Mouse (Mus musculus) CD4-positive, CD25-positive, alpha-beta regulatory T cell, adult 2 months (primary cell): ENCODE measurements around the gene Mrpl43.
A peak's percentile ranks its signal among the peaks of the same experiment; 100 is the strongest.
"Not testable (repeated sequence)": the region's sequence is repeated elsewhere in the genome, so short reads cannot be mapped to it uniquely, and the experiment has no call there.

Experiments
- DNase-seq: peaks from one replicate; pipeline ENCODE4 v3.0.0-alpha.2; 2012; ENCODE audit warnings: low read depth, low spot score

Mrpl43 gene

DNA sequence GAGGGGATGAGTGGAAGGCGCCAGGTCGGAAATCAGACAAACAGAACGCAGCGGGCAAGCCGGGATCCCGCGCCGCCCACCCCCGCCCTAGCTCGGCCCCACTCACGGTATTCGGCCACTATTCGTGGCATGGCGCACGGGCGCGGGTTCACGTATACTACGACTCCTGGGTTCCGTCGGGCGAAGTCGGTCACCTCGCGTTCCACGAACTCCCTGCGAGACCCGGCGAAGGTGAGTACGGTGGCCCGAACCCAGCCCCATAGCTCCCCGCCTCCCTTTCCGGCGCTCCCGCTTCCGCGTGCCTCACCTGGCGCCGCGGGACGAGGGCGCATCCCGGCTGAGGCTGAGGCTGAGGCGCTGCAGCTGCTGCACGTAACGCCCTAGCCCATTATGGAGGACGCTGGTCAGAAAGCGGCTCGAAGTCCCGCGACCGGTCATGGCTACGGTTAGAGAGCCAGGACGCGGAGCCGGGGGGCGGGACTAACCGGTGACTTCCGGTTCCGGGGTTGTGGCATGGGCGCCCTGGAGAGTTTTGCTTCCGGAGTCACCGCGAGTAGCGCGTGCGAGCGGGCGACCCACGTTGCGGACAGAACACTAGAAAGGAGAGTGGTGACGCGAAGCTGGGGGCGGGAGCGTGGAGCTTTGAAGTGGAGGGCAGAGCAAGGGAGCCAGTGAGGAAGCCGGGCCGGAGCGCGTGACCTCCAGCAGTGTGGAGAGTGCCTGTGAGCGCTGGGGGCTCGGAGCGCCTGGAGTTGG is at the start of gene Mrpl43:
Gene Mrpl43 (minus strand): TSS at position 486 of the 756 bp plus-strand sequence.
- peak; percentile 96 for DNase-seq

DNA sequence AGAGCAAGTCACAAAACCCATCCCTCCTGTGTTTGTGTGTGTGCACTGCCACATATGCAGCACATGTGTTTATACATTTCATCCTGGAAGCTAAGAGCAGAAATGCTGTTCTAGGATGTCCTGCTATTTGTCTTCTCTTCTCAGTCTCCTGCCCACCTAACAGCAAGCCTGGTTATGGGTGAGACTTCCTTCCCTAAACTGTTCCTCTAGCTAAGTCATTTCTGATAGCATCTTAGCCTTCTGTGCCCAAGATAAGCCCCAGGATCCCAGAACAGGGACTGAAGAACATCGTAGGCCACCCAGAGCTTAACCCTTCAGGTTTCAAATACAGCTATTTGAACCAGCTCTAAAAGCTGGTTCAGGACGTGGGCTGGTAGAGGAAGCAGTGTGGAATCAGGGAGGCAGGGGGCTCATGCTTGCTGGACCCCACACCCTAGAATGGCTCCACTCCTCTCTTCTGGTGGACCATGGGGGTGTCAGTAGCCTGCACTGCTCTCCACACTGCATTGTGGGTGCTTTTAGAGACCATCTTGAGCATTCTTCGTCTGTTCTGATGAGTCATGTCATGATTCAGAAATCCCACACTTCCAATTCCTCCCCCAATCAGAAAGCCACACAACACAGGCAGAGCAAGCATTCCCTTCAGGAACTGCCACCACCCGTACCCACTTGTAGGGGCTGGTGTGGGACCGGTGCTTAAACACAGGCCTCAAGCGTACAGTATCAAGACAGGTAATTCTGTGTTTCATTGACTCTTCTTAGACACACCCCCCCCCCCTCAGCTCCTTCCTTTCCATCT is 48.8 kb upstream of the Mrpl43 start:
- DNase-seq: no peak

DNA sequence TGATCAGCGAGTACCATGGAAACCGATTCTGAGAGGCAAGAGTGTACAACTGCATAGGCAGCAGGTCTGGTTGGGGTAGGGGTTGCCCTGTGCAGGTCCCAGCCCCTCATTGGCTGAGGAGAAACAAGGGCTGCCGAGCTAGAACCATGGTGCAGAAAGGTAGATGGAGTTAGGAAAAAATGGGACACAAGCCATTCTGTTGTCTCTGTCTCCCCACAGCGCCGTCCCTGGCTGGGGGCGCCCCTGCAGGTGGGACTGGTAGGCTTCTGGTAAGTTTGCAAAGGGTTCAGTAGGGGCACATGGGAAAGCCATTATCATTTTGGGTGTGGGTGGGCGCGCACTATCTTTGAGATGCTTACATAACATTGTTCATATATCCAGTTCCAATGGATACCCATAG is 47.2 kb upstream of the Mrpl43 start:
- DNase-seq: no peak

DNA sequence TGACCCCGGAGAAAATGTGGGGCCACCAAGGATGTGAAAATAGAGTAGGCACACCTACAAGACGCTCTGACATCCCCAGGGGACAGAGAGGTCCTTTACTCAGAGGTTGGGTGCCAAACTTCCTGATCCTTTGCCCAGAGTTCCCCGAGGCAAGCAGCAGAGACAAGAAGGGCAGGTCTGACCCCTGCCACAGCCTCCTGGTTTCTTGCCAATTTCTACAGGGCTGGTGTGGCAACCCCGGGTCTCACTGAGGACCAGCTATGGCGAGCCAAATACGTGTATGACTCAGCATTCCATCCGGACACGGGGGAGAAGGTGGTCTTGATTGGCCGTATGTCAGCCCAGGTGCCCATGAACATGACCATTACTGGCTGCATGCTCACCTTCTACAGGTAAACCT is 43.3 kb upstream of the Mrpl43 start:
- DNase-seq: no peak

DNA sequence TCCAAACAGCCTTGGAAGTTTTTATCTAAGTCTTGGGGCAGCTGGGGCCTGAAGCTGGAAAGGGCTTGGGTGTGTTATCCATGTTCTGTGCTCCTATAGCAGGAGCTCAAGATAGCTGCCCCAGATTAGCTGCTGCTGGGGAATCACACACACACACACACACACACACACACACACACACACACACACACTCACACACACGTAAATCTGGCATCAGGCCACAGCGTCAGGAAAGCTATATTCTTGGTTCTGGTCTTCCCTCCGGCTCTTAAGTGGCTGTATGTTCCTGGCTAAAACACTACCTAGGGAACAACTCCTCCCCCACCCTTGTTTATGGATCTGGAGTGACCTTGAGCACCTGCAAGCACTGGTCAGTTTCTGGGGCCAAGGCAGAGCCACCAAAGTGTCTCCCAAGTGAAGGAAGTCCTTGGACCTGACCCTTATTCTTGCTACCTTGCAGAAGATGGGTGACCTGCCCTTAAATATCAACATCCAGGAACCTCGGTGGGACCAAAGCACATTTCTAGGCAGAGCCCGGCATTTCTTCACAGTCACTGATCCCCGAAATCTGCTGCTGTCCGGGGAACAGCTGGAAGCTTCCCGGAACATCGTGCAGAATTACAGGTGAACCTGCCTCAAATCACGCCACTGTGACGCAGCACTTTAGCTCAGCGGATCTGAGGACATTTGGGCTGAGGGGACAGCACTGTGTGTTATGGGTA is 42.6 kb upstream of the Mrpl43 start:
- DNase-seq: no peak

DNA sequence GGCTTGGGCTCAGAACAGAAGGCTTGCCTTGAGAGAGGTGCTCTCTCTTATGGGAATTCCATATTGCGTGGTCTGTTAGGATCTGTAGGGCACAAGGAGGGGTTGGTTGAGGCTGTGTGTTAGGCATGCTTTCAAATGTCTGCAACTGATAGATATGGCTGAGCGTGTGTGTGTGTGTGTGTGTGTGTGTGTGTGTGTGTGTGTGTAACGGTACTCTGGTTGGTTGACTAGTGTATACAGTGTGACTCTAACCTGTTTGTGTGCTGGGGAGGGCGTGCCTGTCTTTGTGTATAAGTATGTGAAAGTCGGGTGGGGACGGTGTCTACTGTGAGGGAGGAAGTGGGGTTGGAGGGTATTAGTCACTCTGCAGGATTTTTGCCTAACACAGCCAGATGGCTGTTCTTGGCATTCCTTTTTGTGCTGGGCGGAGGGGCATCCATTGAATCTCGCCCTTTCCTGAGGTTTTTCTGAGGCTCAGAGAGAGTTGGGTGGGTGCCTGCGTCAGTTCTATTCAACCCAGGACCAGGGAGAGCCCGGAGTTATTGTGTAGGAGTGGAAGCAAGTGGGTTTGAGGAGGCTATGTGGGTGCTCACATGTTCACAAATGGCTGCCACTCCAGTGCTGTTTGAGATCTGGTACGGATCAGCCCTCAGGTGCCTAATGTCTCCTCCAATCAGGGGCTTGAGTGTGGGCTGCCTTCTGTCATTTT is 41.8 kb upstream of the Mrpl43 start:
- DNase-seq: peak; percentile 87

DNA sequence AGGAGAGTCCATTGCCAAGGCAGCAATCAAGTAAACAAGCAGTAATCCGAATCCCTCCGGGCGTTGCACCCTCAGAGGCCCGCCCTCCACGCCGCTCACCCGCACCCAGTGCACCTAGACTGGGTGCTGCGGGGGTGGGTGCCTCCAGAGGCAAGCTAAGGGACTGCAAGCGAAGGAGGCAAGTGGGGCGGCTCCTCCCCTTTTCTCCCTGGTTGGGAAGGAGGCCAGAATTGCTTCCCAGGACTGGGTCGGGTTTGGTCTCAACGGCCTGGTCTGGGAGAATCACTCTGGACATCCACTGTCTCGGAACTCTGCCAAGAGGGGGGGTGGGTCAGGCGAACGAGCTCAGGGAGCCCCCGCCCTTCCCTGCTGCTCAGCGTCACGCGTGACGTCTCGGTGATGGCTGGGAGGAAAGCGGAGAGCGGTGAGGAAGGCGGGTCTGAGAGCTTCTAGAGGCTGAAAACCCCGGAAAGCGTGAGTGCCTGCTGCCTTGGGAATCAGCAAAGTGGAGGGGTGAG is 41.2 kb upstream of the Mrpl43 start, which contains the start of gene Sfxn3:
Gene Sfxn3 (plus strand): TSS at position 87 of the 518 bp plus-strand sequence.
- DNase-seq: peak; percentile 95

DNA sequence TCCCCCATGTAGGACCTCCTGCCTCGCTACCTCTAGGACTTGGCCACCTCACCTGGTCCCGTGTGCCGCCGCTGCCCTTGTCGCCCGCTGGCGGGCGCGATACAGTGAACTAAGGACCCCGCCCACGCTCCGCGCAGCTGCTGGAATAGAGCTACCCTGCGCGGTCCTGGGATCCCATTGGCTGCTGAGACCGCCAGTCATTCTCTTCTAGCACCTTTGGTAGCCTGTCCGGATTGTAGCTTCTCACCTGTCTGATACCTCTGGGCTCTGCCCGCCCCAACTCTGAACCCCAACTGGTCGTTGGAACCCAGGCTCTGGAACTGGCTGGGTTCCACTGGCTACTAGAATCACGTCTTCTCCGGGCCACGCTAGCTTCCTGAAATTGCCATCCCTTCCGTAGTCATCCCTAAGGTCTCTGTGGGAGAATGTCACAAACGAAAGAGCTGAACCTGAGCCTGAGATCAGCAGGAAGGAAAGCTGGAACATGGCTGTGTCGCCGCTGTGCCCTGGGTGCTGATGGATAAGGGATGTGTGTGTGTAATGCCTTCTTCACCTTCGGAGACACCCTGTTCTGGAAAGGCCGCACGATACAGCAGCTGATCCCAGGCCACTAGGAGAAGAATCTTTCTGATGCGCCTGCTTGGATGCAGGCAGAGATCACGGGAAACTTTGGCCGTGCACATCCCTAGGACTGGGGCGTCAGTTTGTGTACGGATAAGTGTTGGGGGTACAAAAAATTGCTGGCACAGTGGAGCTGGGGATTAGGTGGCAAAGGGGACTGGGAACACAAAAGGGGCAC is 40.5 kb upstream of the Mrpl43 start:
- peak; percentile 91 for DNase-seq

DNA sequence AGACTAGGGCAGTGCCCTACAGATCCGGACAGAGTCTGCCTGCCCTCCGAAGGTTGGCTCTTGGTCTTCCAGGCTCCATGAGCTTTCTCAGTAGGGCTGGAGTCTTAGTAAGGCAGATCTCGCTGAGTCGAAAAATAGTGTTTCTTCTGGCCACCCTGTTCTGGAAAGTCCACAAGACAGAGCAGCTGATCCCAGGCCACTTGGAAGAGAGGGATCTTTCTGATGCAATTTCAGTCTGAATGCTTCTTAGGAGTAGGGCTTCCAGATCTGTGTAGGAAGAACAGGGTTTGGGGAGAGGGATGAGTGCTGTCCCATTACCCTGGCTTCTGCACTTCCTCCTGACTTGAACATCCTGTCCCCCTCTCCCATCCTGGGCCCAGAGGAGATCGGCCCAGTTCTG is 39.4 kb upstream of the Mrpl43 start, which contains the start of gene Pdzd7:
Gene Pdzd7 (minus strand): TSS at position 67 of the 400 bp plus-strand sequence.
- DNase-seq: no peak

DNA sequence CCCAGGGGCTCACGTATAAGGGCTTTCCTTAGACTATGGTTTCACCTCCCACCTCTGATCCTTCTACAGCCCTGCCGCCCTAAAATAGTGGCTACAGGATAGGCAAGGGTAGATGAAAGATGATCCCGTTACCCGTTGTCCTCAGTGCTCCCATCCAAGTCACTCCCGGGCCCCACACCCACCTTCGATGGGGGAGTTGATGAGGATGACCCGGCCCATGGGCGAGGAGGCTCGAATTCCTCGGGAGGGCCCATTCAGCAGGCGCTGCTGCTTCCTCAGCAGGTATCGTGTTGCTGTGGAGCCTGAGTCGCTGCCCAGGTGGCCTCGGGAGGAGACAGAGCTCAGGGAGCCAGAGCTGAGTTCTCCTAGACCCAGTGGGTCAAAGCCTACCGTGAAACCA is 39.0 kb upstream of the Mrpl43 start:
- no peak for DNase-seq

DNA sequence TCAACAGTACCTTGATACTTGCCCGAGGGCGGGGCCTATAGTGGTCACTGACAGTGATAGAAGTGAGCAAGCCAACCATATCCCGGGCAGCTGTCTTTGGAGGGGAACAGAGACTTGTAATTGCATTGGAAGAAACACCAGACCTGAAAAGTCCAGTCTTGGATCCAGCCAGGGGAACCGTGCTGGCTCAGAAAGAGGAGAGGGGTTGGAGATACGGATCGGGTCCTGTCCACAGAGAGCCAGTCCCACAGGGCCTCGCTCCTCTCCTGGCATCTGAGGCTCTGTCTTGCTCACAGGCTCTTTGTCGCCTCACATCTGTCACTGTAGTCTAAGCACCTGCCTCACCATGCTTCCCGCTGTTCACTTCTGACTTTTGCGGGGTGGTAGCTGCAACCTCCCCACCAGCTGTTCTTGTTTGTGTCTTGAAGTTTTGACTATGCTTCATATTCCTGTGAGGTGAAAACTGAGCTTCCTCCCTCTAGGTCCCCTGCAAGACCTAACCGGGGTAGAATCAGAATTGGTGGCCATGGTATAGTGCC is 38.2 kb upstream of the Mrpl43 start:
- DNase-seq: no peak

DNA sequence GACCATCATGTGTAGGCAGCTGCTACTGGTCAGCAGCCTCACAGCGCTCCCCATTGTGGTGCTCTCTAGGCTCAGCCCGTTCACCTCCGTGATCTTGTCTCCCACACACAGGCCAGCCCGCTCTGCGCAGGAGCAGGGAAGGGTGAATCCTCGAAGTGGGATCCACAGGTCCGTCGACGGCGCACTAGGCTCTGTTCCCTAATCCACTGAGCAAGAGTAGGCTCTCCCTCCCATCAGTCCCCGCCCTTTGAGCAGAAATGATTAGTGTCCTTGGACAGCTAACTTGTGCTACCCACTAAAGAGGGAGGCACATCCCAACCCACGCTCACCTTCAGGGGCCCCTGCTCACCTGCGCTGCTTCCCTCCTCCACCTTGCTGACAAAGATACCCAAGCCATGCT is 34.0 kb upstream of the Mrpl43 start:
- DNase-seq: no peak

DNA sequence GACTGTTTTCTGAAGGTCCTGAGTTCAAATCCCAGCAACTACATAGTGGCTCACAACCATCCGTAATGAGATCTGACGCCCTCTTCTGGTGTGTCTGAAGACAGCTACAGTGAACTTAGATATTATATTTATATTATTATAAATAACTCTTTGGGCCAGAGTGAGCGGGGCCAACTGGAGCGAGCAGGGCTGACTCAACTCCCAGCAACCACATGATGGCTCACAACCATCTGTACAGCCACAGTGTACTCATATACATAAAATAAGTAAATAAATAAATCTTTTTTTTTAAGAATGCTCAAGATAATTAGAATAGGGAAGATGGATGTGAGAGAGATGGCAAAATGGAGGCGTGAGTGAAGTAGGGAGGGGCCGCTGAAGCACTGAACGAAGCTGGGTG is 32.0 kb upstream of the Mrpl43 start:
- DNase-seq: not testable (repeated sequence)

DNA sequence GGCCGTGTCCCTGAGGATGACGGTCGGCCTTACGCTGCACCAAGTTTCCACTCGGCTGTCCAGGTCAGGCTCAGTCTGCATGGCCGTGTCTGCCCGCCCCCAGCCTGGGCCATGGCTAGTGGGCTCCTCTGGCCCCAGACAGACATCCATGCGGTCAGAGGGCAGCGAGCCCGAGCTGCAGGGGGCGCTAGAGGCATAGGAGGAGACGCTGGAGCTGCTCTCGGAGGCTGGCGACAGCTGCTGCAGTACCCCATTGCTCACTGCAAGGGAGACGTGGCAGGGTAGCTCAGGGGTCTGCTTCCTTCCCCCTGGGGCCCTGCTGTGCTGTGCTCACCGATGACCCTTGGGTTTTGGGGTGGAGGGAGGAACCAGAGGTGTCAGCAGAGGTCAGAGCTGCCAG is 30.6 kb upstream of the Mrpl43 start:
- DNase-seq: peak; percentile 74

DNA sequence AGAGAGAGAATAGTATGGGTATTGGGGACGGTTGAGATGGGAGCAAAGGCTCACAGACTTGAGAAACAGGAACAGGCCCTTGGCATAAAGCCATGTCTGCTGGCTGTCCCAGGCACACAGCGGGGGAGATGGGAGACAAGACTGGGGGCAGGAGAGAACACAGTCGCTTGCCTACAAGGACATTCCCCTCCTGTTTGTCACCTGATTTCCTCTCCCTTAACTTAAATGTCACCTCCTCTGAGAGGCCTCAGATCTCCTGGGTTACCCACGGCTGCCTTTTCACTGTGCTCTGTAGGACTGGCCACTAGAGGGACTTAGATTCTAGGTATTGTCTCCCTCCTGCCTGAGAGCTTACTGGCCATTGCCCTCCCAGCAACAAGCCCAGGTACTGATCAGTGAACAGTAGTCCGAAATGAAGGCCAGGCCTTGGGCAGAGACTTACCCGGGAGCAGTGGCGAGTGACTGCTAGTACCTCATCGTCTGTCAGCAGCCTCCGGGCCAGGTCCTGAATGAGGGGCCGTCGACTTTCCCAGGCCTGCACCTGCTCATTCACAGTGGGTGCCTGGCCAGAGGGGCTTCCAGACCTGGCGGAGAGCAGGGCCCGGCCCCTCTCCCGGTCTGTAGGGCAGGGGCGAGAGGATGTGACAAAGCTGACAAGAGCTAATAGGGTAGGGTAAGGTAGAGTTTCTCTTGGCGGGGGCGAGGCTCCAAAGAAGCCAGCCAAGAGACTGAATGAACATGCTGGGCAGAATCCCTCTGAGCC is 26.5 kb upstream of the Mrpl43 start:
- DNase-seq: peak; percentile 69

DNA sequence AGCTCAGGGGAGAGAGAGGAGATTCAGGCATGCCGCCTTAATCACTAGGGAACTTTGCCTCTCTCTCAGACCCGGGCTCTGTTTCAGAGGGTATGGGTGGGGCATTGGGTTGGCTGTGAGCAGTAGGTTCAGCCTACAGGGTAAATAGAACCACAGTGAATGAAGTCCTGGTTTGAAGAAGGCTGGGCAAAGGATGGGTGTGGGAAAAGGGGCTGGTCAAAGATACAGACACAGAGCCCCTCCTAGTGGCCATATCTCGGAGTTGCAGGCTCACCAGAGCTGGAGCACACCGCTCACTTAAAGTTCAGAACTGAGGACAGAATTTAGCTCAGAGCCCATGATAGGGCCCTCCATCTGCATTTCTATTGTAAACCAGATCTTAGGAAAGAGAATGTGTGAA is 25.5 kb upstream of the Mrpl43 start:
- peak; percentile 84 for DNase-seq

DNA sequence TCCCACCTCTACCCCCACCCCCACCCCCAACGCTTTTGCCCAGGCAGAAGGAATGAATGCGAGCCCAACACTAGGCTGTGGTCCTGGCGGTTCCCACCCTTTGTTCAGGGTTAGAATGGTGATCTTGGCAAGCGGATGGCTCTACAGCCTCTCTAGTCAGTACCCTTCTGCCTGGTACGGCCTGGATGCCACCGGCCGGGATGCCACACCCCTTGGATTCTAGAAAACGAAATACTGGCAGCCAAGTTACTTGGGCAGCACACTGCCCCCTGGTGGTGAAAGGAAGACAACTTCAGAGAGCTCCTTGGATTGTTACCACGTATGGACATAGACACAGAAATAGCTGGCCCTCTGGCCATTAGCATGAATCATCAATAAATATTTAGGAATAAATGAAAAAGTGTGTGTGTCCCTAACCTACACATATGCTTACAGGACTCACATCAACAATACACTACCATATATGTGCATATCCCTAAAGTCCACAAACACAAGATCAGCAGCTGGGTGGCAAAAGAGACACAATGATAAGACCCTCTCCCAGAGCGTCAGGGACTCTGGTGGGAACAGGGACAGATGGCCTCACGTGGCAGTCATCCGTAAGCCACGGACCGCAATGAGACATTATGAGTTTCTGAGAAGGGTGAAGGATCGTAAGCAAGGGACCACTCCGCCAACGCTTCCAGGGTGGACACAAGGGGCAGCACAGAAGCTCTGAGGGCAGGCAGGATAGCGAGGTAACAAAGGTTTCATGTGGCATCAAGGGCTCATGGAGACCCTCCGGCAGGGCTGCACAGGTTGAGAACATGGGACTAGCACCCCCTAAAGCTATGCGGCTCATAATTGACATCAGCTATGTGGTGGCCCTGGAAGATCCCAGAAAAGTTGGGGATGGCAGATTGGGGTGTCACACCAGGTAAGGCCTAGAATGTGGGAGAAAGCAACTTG is 24.8 kb upstream of the Mrpl43 start:
- DNase-seq: peak; percentile 89

DNA sequence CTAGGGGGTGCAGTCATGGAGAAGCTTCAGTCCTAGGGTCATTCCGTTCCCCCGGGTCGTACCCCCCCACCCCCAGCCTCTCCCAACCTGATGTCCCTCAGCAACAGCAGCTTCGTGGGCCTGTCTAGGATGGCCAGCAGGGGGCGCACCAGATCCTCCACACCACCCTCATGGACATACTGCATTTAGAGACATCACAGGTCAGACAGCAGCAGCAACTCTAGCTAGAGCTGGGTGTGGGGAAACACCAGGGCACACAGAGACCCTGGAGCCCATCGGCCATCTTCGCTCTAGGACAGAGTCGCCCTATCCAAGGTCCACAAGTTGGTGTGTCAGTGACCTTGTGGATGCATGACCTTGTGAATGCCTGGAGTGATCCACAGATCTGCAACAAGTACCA is 23.9 kb upstream of the Mrpl43 start:
- DNase-seq: peak; percentile 84
